Mouse (Mus musculus): ENCODE results near the gene Sema4a. TPM values are rescaled to one million over a fixed set of nuclear protein-coding genes. Genes with fewer than 3 reads are reported as not detected.

Sema4a gene
- polyA plus RNA-seq, 1 experiment from 2014 or later = 17.6 TPM

DNA sequence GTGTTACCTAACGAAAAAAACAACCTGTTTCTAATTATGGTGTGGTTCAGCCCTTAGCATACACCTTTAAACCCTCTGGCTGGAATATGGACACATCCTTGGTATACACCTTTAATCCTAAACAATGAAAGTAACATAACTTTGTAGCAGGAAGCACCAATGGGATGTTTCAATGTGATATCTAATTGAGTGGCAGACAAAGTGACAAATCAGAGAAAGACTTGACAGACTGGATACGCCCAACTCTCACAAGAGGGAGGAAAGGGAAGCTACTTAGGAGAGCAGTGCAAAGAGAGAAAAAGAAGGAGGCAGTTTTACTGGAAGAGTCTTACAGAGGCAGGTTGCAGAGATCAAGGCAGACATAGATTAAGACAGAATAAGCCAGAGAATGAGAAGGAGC lies 8.5 kb upstream of the Sema4a start:
- Histone ChIP-seq H3K27ac (no peak overlapping the region), H3K4me1 (peaks cover 13% of the 10 kb centered on the region; the same call in 1 of the 2 replicates), H3K9ac (no peak overlapping the region), H3K9me3 (replicated peaks) (no peaks in the 10 kb centered on the region), H3K27me3 (replicated peaks) (peaks cover 16% of the 10 kb centered on the region), H3K4me2 (no peak overlapping the region), H3K4me3 (no peak overlapping the region), H3K36me3 (no peaks in the 10 kb centered on the region)
- no peak for ATAC-seq
- 71% methylated on average over 2 of the region's 2 CpGs for WGBS (ENCODE audit: insufficient replicate concordance)

DNA sequence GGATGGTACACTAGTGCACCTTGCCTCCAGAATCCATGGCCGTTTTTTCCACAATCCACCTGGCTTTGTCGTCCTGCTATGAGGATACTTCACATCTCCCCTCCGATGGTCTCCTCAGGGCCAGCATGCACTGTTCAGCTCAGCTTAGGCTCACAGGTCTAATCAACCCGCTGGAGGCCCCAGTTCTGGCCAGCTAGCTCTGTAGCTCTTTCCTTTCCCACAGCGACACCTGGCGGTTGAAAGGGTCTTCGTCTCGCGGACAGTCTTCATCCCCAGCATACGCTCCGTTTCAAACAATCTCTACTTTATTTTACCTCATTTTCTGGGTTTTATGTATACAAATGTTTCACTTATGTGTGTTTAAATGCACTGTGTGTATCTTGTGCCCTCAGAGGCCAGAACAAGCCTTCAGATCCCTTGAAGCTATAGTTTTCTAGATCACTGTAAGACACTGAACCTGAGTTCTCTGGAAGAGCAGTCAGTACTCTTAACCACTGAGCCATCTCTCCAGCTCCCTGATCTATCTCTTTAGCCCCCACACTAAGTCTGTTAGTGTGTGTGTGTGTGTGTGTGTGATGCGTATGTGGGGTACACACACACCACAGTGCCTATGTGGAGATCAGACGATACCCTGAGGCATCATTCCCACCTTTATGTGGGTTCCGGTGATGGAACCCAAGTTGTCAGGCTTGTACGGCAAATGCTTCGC lies 6.3 kb upstream of the Sema4a start:
- Histone ChIP-seq H3K4me3 (no peak overlapping the region), H3K4me2 (no peak overlapping the region), H3K27ac (no peak overlapping the region), H3K36me3 (no peaks in the 10 kb centered on the region), H3K9ac (no peak overlapping the region), H3K4me1 (peaks cover 15% of the 10 kb centered on the region; the same call in 1 of the 2 replicates), H3K27me3 (replicated peaks) (peaks cover 28% of the 10 kb centered on the region), H3K9me3 (replicated peaks) (no peaks in the 10 kb centered on the region)
- peak; percentile 76 for ATAC-seq
- 28% methylated on average over 16 of the region's 16 CpGs for WGBS (ENCODE audit: insufficient replicate concordance)

DNA sequence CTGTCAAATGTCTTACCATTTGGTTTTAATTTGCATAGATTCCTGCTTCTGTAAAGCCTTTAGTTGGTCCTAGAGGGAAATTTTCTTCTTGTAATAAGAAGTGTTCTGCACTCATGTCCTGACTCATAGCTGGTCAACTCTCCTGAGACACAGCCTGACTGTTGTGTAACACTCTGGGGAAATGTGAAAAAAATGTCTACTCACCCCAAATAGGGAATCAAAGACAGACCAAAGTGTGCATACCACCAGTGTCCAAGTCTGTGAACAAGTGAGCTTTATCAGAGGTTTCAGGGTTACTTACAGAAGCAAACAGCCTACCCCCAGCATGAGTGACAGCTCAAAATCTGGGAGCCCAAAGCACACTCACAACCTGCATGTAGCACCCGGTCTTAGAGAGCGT lies 4.1 kb upstream of the Sema4a start:
- 64% methylated on average over 2 of the region's 2 CpGs for WGBS (ENCODE audit: insufficient replicate concordance)

DNA sequence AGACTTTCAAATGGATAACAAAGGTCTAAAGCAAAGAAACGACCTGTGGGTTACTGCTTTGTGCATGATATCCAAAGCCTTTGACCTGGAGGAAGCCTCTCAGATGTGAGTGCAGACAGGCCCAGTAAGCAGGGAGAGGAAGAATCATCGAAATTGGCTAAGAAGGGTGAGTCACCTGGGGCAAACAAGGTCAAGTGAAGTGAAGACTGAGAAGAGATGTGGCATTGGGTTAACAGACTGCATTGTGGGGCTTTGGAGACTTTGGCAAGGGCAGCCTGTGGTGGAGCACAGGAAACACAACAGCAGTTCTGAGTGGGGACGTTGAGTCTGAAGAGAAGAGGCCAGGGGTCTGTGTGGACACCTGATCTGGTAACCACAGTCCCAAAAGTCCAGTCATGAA lies 3.4 kb upstream of the Sema4a start:
- H3K4me1 ChIP-seq = peaks cover 11% of the 10 kb centered on the region; the same call in 1 of the 2 replicates
- no peaks in the 10 kb centered on the region for H3K36me3 ChIP-seq
- H3K27ac ChIP-seq = no peak overlapping the region
- no peaks in the 10 kb centered on the region for H3K9me3 ChIP-seq (replicated peaks)
- ATAC-seq = no peak
- 33% methylated on average over 3 of the region's 3 CpGs for WGBS (ENCODE audit: insufficient replicate concordance)
- H3K27me3 ChIP-seq (replicated peaks) = peaks cover 54% of the 10 kb centered on the region
- H3K4me2 ChIP-seq = no peak overlapping the region
- no peak overlapping the region for H3K4me3 ChIP-seq
- H3K9ac ChIP-seq = no peak overlapping the region

More for the DNA sequence above, 4.1 kb upstream of the Sema4a start:
- no peak overlapping the region for H3K9ac ChIP-seq
- H3K4me1 ChIP-seq = peaks cover 11% of the 10 kb centered on the region; the same call in 1 of the 2 replicates
- H3K36me3 ChIP-seq = no peaks in the 10 kb centered on the region
- no peak overlapping the region for H3K27ac ChIP-seq
- H3K4me3 ChIP-seq = no peak overlapping the region
- no peak overlapping the region for H3K4me2 ChIP-seq
- ATAC-seq = no peak
- H3K27me3 ChIP-seq (replicated peaks) = peaks cover 47% of the 10 kb centered on the region
- no peaks in the 10 kb centered on the region for H3K9me3 ChIP-seq (replicated peaks)

DNA sequence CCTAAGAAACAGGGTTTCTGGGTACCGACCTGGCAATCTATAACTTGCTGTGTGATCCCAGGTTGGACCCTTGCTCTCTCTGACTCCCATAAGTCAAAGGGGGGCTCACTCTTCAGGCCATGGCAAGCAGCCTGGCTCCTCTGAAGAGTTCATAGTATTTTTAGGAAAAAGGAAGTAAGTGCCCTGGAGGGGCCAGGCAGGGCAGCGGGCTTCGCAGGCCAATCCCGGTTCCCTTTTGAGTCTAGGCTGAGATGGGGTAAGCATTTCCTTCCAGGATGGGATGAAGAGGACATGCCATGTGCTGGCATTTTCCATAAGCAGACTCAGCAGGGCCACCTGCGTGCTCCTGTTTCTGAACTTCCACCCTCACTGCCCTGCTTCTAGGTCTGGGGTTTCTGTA lies 953 bp downstream of the Sema4a start:
- no peaks in the 10 kb centered on the region for H3K9me3 ChIP-seq (replicated peaks)
- no peak overlapping the region for H3K9ac ChIP-seq
- no peak overlapping the region for H3K27ac ChIP-seq
- no peak for ATAC-seq
- 45% methylated on average over 5 of the region's 5 CpGs for WGBS (ENCODE audit: insufficient replicate concordance)
- H3K4me1 ChIP-seq = peaks cover 26% of the 10 kb centered on the region
- peaks cover 82% of the 10 kb centered on the region for H3K27me3 ChIP-seq (replicated peaks)
- H3K4me2 ChIP-seq = no peak overlapping the region
- H3K36me3 ChIP-seq = no peaks in the 10 kb centered on the region
- no peak overlapping the region for H3K4me3 ChIP-seq

DNA sequence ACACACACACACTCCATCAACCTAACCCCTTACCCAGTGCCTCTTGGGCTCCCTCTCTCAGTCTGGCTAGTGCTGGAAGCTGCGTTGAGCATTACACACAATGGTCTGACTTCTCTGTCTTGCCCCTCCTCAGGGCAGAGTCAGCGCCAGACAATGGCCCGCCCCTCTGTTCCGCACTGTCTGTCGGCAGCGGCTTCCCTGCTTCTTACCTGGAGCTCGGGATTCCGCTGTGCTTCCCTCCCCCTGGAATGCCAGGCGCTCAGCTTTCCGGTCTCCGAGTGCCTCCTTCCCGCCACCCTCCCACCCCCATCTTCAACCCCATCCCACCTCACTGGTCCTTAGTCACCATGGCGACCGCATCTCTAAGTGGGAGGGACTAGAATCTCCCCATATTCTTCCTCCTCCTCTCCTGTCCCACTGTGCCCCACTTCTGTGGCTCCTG lies 2.2 kb downstream of the Sema4a start:
- H3K27me3 ChIP-seq (replicated peaks) = peaks cover 85% of the 10 kb centered on the region
- H3K9me3 ChIP-seq (replicated peaks) = no peaks in the 10 kb centered on the region
- no peak overlapping the region for H3K27ac ChIP-seq
- H3K36me3 ChIP-seq = no peaks in the 10 kb centered on the region
- no peak overlapping the region for H3K4me3 ChIP-seq
- H3K9ac ChIP-seq = no peak overlapping the region
- 9% methylated on average over 14 of the region's 14 CpGs for WGBS (ENCODE audit: insufficient replicate concordance)
- peaks cover 33% of the 10 kb centered on the region for H3K4me1 ChIP-seq
- peak overlapping the region; percentile 2; the same call in 1 of the 2 replicates for H3K4me2 ChIP-seq
- no peak for ATAC-seq

DNA sequence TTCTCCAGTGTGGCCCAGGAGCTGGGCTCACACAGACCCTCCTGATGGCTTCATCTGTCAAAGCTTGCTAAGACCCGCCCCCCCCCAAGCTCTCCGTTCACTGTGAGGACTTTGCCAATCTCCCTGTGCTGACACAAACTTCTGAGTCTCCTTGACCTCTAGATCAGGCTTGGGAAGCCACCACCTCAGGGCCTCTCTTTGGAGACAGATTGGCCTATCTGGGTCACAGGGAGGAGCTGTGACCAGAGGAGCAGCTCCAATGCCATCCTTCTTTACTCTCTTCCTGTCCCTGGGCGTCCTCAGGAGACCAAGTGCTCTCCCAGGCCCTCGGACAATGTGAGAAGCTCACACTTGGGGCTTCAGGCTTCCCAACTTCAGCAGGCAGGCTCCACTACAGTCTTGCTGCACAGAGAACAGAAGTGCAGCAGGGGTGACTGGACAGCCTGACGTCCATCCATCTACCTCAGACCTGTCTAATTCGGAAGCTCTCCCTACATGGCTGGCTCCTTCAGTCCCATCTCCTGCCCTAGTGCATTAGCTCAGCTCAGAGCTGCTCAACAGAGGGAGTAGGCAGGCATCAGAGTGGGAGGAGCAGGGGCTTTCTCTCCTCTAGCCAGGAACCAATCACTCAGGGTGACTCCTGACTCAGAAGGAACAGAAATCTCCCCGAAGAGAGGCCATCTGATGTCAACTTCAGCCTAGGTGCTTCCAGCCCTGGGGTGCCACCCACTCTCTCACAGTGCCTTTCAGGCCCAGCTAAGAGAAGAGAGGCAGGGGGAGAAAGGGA lies 4.0 kb downstream of the Sema4a start:
- H3K9ac ChIP-seq = no peak overlapping the region
- peak overlapping the region; percentile 3; the same call in 1 of the 2 replicates for H3K27ac ChIP-seq
- WGBS (ENCODE audit: insufficient replicate concordance) = 51% methylated on average over 7 of the region's 7 CpGs
- H3K36me3 ChIP-seq = no peaks in the 10 kb centered on the region
- no peaks in the 10 kb centered on the region for H3K9me3 ChIP-seq (replicated peaks)
- no peak overlapping the region for H3K4me3 ChIP-seq
- H3K27me3 ChIP-seq (replicated peaks) = peaks cover 94% of the 10 kb centered on the region
- peaks cover 36% of the 10 kb centered on the region for H3K4me1 ChIP-seq
- H3K4me2 ChIP-seq = no peak overlapping the region
- no peak for ATAC-seq

DNA sequence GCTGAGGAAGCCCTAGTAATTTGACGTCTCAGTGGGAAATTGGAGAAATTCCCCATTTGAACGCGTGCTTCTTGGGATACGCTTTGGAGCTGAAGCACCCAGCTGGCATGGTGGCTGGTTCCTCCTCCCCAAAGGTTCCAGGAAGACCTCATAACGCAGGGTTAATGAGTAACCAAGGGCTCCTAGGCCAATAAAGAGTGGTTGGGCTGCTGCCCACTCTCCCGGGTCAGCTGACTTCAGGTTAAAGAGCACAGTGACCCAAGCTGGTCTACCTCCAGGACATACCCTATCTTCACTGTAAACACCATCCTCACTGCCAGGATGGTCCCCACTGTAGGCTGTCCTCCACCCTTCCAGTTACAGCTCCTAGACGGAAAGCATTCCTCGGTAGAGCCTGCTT lies 4.7 kb downstream of the Sema4a start:
- no peak overlapping the region for H3K4me3 ChIP-seq
- no peak overlapping the region for H3K9ac ChIP-seq
- peak overlapping the region; percentile 44; the same call in 1 of the 2 replicates for H3K4me2 ChIP-seq
- no peaks in the 10 kb centered on the region for H3K36me3 ChIP-seq
- peaks cover 36% of the 10 kb centered on the region for H3K4me1 ChIP-seq
- peak overlapping the region; percentile 3; the same call in 1 of the 2 replicates for H3K27ac ChIP-seq
- no peaks in the 10 kb centered on the region for H3K9me3 ChIP-seq (replicated peaks)
- peak; percentile 55 for ATAC-seq
- H3K27me3 ChIP-seq (replicated peaks) = peaks cover 94% of the 10 kb centered on the region
- 70% methylated on average over 8 of the region's 8 CpGs for WGBS (ENCODE audit: insufficient replicate concordance)

DNA sequence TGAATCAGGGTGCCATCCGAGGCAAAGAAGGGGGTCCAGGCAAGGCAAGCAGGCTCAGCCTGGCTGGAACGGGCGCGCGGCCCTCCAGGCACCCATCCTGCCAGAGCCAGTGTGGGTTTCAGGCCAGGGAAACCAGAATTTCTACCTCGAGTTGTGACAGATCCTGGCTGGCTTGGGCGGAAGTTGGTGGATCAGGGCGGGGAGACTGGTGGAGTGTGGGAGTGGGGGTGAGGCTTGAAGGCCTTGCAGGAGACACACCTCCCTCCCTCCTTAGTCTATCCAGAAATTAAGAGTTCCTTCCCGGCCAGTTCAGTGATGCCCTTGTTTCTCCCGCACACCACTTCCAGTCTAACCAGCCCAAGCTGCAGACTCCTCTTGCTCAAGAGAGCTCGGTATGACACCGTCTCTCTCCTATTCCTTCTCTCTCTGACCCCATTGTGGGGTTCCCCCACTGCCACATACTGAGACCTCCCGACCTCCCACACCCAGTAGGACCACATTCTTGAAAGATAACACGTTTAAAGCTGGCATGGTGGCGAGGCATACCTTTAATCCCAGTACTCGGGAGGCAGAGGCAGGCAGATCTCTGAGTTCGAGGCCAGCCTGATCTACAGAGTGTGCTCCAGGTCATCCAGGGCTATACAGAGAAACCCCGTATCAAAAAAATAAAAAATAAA lies 5.3 kb downstream of the Sema4a start:
- 54% methylated on average over 18 of the region's 18 CpGs for WGBS (ENCODE audit: insufficient replicate concordance)
- H3K4me3 ChIP-seq = peak overlapping the region; percentile 29
- peaks cover 94% of the 10 kb centered on the region for H3K27me3 ChIP-seq (replicated peaks)
- H3K9ac ChIP-seq = peak overlapping the region; percentile 41
- ATAC-seq = no peak
- H3K4me1 ChIP-seq = peaks cover 36% of the 10 kb centered on the region
- H3K27ac ChIP-seq = peak overlapping the region; percentile 59
- H3K36me3 ChIP-seq = no peaks in the 10 kb centered on the region
- no peaks in the 10 kb centered on the region for H3K9me3 ChIP-seq (replicated peaks)
- peak overlapping the region; percentile 44 for H3K4me2 ChIP-seq

DNA sequence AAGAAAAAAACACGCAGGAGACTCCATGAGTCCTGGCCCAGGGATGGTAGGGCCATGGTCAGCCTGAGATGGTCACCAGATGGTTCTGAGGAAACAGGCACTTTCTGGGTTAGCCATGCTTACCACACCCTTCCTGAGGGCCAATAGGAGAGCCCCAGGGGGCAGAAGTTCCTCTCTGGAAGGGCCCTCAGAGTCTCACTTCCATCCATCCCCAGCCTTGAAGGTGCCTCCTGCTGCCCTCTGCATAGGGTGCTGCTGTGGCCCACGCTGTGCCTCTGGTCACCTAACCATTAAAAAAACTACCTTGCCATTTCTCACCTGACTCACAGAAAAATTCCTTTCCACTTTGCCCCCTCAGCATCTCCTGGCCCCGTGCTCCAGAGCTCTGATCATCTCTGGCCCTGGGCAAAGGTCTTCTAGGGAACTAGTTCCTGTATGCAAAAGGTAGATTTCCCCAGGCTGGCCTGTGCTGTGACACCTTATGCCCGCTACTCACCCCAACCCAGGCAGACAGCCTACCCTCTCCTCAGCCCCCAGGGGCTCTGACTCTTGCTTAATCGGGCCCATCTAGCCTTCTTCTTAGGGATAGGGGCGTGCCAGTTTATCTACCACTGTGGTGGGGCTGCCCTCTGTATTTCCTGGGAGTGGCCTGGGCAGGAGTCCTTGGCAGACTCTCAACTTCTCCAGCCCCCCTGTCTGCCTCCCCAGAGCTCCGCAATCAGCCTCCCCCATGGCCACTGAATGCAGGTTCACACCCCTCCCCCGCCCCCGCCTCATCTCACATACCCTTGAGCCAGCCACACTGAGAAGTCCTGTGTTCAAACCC lies 6.0 kb downstream of the Sema4a start:
- peak overlapping the region; percentile 41 for H3K9ac ChIP-seq
- H3K4me1 ChIP-seq = peaks cover 37% of the 10 kb centered on the region
- peak overlapping the region; percentile 29 for H3K4me3 ChIP-seq
- no peak for ATAC-seq
- peak overlapping the region; percentile 59 for H3K27ac ChIP-seq
- H3K9me3 ChIP-seq (replicated peaks) = no peaks in the 10 kb centered on the region
- peak overlapping the region; percentile 44 for H3K4me2 ChIP-seq
- H3K36me3 ChIP-seq = no peaks in the 10 kb centered on the region
- H3K27me3 ChIP-seq (replicated peaks) = peaks cover 94% of the 10 kb centered on the region
- WGBS (ENCODE audit: insufficient replicate concordance) = 30% methylated on average over 9 of the region's 9 CpGs

DNA sequence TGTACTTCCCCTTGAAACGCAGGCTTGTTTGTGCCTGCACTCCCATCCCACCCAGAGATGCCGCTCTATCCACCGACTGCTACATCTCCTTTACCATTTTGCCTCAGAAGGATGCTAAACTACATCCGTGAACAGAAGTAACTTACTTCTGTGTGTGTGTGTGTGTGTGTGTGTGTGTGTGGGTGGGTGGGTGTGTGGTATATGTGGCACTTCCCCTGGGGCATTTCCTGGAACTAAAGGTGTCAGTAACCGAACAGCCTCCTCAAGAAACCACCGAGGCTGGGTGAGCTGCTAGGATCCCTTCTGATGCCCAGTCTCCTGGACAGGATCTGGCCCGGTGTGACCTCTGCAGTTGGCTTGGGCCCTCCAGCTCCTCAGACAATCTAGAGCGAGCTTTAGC lies 7.0 kb downstream of the Sema4a start:
- H3K27me3 ChIP-seq (replicated peaks) = peaks cover 94% of the 10 kb centered on the region
- H3K4me3 ChIP-seq = no peak overlapping the region
- no peaks in the 10 kb centered on the region for H3K36me3 ChIP-seq
- ATAC-seq = no peak
- WGBS (ENCODE audit: insufficient replicate concordance) = 40% methylated on average over 8 of the region's 8 CpGs
- H3K9me3 ChIP-seq (replicated peaks) = no peaks in the 10 kb centered on the region
- peaks cover 43% of the 10 kb centered on the region for H3K4me1 ChIP-seq
- H3K4me2 ChIP-seq = no peak overlapping the region
- no peak overlapping the region for H3K27ac ChIP-seq
- H3K9ac ChIP-seq = no peak overlapping the region
